ENCODE assay signal across 14 mouse cellular contexts in the genomic region with DNA sequence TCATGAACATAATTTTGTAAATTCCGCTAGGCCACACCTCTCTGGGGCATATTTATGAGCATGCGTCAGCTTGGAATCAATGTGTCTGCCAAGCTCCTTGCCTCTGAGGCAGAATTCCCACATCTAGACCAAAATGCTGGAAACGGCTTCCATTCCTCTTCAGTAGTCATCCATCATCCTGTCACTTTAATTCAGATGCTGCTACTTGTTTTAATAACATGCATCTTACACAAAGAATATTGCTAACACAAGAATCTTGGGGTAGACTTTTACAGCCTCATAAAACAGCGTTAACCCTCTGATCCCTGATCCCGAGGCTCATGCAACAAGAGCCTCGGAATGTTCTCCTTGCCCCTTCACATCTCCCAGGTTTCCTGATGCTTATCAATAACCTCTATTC.
DNase-seq lines count a peak whose midpoint lies in the region; ATAC-seq lines count a peak whose summit lies in the region.
"Had no signal": no experiment of that assay in that cellular context is flagged by ENCODE, and none has a peak within 500 bp of the region (broad histone marks: within the 10 kb centered on the region; RNA-seq: fewer than 3 reads in every experiment).

No protein-coding gene starts in this region.

- H3K4me3 ChIP-seq in kidney, embryonic 15.5 days (replicated peaks) = no peak overlapping the region
- H3K4me3 ChIP-seq: liver, embryonic 15.5 days; midbrain, embryonic 12.5 days had no signal

- H3K27me3 ChIP-seq in kidney, embryonic 15.5 days = no peaks in the 10 kb centered on the region
- H3K27me3 ChIP-seq: liver, embryonic 15.5 days; midbrain, embryonic 12.5 days had no signal

- no peaks in the 10 kb centered on the region for H3K9me3 ChIP-seq in kidney, embryonic 15.5 days (replicated peaks)
- H3K9me3 ChIP-seq: liver, embryonic 15.5 days; midbrain, embryonic 12.5 days had no signal

- H3K4me2 ChIP-seq in kidney, embryonic 15.5 days = no peak overlapping the region
- H3K4me2 ChIP-seq: liver, embryonic 15.5 days; midbrain, embryonic 12.5 days had no signal

- H3K4me1 ChIP-seq in kidney, embryonic 15.5 days = no peaks in the 10 kb centered on the region
- H3K4me1 ChIP-seq: liver, embryonic 15.5 days; midbrain, embryonic 12.5 days had no signal

- ATAC-seq in kidney, embryonic 15.5 days (replicated peaks; ENCODE audit: low FRiP score) = no peak
- ATAC-seq: intestine, embryonic 16.5 days had no signal

- WGBS in kidney, embryonic 15.5 days = 35% methylated on average over 6 of the region's 6 CpGs

- H3K27ac ChIP-seq in kidney, embryonic 15.5 days = peak overlapping the region; percentile 18; the same call in 1 of the 2 replicates
- H3K27ac ChIP-seq: liver, embryonic 15.5 days; midbrain, embryonic 12.5 days had no signal

- no peaks in the 10 kb centered on the region for H3K36me3 ChIP-seq in kidney, embryonic 15.5 days
- H3K36me3 ChIP-seq: liver, embryonic 15.5 days; midbrain, embryonic 12.5 days had no signal

- no peak for DNase-seq in kidney, adult 8-10 months
- peak; percentile 83 for DNase-seq in 3T3-L1 (ENCODE audit: low read depth, low spot score)
- DNase-seq in embryo, embryonic 10.5 days (ENCODE audit: low spot score) = peak; percentile 24
- DNase-seq in hindlimb bud, embryonic 11.5 days (ENCODE audit: extremely low spot score, low read depth, low spot score) = peak; percentile 58
- no peak for DNase-seq in spleen, postnatal 36 days (ENCODE audit: low spot score in 2 of 2)
- no peak for DNase-seq in layer of hippocampus, adult 9-10 months (ENCODE audit: low spot score)
- DNase-seq: cerebellum, adult 11-12 months; heart, postnatal 14 days; left cerebral cortex, postnatal 4 days; lung, postnatal 36 days had no signal

- H3K9ac ChIP-seq in kidney, embryonic 15.5 days = no peak overlapping the region
- H3K9ac ChIP-seq: liver, embryonic 15.5 days; midbrain, embryonic 12.5 days had no signal

Comparison
In these comparisons a context has a peak if more than half of its experiments do, and no peak if none do; other contexts are left out.
1. DNase-seq: peak in 3T3-L1 (single experiment), embryo, embryonic 10.5 days (single experiment) and hindlimb bud, embryonic 11.5 days (single experiment); none in kidney, adult 8-10 months (0 of 2), spleen, postnatal 36 days (0 of 2) and layer of hippocampus, adult 9-10 months (single experiment).